Mouse (Mus musculus): ENCODE measurements around the gene Cts3. TPM values are rescaled to one million over a fixed set of nuclear protein-coding genes. Genes with fewer than 3 reads are reported as not detected.

Cts3 gene
- total RNA-seq (2023), result not detected

GRCm38 (mm10) chr13:61570027-61570426 lies at the start of gene Cts3:
Gene Cts3 (minus strand): TSS chr13:61570127.

GRCm38 (mm10) chr13:61568074-61568473 lies 1.9 kb downstream of the Cts3 start, which contains the start of gene Gm49352:
Gene Gm49352 (minus strand): TSS chr13:61568174.

GRCm38 (mm10) chr13:61541631-61542030 lies 28.3 kb downstream of the Cts3 start, which contains the start of gene Ctsm:
Gene Ctsm (minus strand): TSS chr13:61541839.

Other genes with a start within 250 kb of the Cts3 start
- gene Cts7, start 211.9 kb downstream of the Cts3 start, total RNA-seq (2023), result not detected
- gene Ctsm, start 28.3 kb downstream of the Cts3 start, total RNA-seq (2023), result not detected
- not detected for gene Gm49352, start 2.0 kb downstream of the Cts3 start, total RNA-seq (2023)